Mouse (Mus musculus): Measurements from ENCODE around the gene 1700017B05Rik.

GRCm38 (mm10) chr9:57219511-57219910 lies 42.9 kb downstream of the 1700017B05Rik start:
- TF ChIP-seq CTCF (IDR thresholded peaks at IDR 0.05; ENCODE audit: borderline replicate concordance, extremely low read depth, insufficient read depth, insufficient read length) (no peak), POLR2A (IDR thresholded peaks at IDR 0.05; ENCODE audit: borderline replicate concordance, extremely low read depth, insufficient read depth, insufficient read length, poor library complexity, severe bottlenecking) (no peak)

All from brain, embryonic 14.5 days (tissue).